Mouse (Mus musculus): Measurements from ENCODE around the gene Ms4a5.

DNA sequence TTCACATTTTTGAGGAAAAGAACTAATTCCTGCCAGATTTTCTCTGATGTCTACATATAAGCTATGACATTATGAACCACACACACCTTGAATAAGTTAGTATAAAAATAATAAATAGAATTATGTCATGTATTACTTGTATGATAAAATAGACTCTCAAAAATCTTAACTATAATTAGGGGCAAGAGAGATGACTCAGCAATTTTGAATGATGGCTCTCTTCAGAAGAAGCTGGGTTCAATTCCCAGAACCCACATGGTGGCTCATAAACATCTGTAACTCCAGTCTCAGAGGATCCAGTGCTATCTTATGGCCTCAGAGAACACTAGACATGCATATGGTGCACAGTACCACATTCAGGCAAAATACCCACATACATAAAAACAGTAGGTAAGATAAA is 25.2 kb upstream of the Ms4a5 start:
- TF ChIP-seq ZMIZ1 (IDR thresholded peaks at IDR 0.05; ENCODE audit: low read depth, low read length): no peak
- TF ChIP-seq POLR2A (IDR thresholded peaks at IDR 0.05; ENCODE audit: control insufficient read depth in 1 of 2, insufficient read depth in 1 of 2, low read depth in 1 of 2, low read length in 2 of 2, poor library complexity in 1 of 2): no peak
- no peak for TF ChIP-seq CTCF (IDR thresholded peaks at IDR 0.05 in 2 of 3, conservative IDR thresholded peaks at IDR 0.05 in 1 of 3; ENCODE audit: control insufficient read depth in 1 of 3, insufficient read depth in 1 of 3, low read depth in 2 of 3, low read length in 3 of 3, poor library complexity in 1 of 3, severe bottlenecking in 1 of 3)
- no peak for TF ChIP-seq EP300 (IDR thresholded peaks at IDR 0.05; ENCODE audit: low read depth in 1 of 2, low read length in 2 of 2)
- TF ChIP-seq E2F4 (IDR thresholded peaks at IDR 0.05; ENCODE audit: borderline replicate concordance, low read depth, low read length): no peak
- TF ChIP-seq TBP (IDR thresholded peaks at IDR 0.05; ENCODE audit: low read depth, low read length): no peak
- no peak for TF ChIP-seq KAT2A (conservative IDR thresholded peaks at IDR 0.05; ENCODE audit: low read depth, low read length)
- TF ChIP-seq MAZ (IDR thresholded peaks at IDR 0.05; ENCODE audit: low read depth, low read length): no peak
- no peak for TF ChIP-seq SMC3 (IDR thresholded peaks at IDR 0.05; ENCODE audit: low read depth, low read length)

Measured in MEL (cell line).